Mouse (Mus musculus) yolk sac, embryonic 10.5 days (tissue): ENCODE measurements around the gene Adamts6.

Experiments
- DNase-seq: peaks from one replicate; pipeline ENCODE4 v3.0.0-alpha.2; 2017; ENCODE audit warnings: low spot score

Adamts6 gene

GRCm38 (mm10) chr13:104516766-104517364 is 229.2 kb downstream of the Adamts6 start:
- DNase-seq: no peak

- DNase-seq: no peak
These were observed 230.1 kb downstream of the Adamts6 start for GRCm38 (mm10) chr13:104517638-104518311.

GRCm38 (mm10) chr13:104518312-104519005 is 230.8 kb downstream of the Adamts6 start:
- peak; percentile 82 for DNase-seq

DNA sequence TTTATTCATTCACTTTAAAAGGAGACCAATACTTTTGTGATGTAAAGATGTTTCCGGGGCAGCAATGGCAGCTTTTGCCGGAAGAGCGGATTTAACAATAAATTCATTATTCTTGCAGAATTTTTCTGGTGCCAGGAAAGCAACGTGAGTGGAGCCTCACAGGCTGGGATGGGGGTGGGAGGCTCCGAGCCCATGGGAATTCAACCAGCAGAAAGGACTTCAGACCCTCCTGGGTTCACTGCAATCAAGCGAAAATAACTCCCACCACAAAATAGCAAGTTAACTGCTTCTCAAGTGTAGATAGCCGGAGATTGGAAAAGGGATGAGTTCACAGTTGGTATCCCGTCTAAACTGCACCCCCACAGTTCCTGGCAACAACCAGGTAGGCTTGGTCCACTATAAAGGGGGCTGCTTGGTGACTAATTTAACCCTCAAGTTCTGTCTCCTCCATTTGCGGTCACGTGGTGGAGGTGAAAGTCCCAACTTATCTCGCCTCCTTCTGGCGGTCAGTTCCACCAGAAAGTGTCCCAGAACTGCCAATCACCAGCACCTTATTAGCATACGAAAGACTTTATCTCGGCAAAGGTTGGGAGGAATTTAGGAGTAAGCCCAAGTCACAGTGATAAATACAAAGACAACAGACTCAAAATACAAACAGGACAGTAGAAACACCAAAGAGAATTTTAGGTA is 231.5 kb downstream of the Adamts6 start:
- DNase-seq: no peak

DNA sequence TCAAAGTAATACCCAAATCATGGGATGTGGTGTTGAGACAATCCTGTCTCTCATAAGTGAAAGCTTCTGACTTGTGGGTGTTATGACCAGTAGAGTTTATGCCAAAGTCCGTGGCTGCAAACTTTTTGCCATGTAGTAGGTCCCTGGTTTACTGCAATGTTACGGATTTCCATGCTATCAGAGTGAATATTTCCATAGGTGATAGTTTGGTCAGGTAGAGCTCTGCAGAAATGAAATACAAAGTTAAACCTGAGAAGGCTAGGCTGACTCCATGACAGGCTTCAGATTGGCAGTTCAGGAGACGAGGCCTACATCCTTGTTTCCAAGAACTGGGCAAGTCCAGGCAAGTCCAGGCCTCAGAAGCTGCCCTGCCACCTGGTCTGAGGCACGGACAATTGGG is 232.3 kb downstream of the Adamts6 start:
- no peak for DNase-seq

DNA sequence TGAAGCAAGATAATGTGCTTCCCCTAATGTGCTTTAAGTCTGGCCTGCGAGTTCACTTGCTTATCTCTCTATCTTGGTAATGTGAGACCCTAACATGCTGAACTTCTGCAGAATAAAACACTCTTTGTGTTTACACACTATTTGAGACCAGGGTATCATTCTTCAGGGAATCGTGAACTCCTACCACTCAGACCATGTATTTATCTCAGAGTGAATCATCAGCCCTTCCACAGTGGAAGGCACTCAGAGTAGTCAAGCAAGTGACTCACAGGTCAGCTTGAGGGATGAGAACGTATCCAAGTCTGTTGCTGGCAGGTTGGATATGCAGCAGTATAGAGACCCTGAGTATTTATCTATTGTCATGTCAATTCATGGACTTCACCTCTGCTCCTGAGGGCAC is 232.8 kb downstream of the Adamts6 start:
- no peak for DNase-seq

DNA sequence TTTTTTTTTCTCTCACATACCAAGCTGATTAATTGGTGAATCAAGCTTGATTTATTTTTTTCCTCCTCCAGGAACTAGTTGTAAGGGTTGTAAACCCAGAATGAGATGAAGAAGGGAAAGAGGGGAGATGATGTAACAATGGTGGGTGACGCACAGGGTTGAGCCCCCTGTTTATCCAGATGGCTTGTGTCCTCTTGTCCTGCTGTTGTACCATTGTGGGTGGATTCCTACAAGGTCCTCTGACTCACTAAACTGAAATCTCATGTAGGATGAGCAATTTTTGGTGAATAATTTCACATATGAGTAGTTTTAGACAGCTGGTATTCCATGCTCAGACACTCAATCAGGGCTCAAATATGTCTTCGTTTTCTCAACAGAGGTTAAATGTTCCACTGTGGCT is 233.9 kb downstream of the Adamts6 start:
- no peak for DNase-seq

DNA sequence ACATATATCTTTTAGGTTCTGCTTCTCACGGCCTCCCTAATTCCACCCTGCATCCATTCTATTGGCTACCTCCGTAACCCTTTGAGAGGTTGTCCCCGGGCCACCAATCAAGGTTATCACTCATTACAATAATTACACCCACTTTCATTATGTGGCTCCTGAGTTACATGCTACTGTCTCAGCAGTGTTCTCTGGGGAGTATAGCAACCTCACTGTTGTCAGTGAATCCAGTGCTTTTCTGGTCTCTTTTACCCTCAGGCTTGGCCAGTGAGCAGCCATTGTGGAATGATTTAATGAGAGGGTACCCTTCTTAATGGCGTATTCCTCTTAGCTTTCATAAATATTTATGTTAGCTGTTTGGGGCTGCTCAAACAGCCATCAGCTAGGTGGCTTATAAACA is 238.0 kb downstream of the Adamts6 start:
- no peak for DNase-seq

- DNase-seq: no peak
These were observed 241.6 kb downstream of the Adamts6 start for GRCm38 (mm10) chr13:104529238-104529637.

GRCm38 (mm10) chr13:104531841-104532240 is 244.2 kb downstream of the Adamts6 start:
- no peak for DNase-seq

DNA sequence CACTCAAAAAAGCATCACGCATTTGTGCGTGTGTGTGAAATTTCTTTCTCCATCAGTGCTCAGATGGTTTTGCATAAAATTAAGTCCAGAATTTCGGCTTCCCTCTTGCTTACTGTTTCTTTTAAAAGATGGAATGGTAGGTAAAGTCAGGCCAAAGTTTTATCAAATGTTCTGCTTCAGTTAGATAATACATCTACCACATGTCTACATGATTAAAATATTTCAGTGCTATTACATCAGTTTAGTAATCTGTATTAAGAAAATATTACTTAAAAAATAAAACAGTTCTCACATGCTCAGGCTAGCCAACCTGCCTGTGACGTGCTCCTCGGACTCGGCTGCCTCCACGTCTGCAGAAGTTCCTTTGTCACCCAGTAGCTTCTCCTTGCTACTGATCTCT is 245.1 kb downstream of the Adamts6 start:
- DNase-seq: no peak

GRCm38 (mm10) chr13:104533806-104534495 is 246.3 kb downstream of the Adamts6 start:
- no peak for DNase-seq

DNA sequence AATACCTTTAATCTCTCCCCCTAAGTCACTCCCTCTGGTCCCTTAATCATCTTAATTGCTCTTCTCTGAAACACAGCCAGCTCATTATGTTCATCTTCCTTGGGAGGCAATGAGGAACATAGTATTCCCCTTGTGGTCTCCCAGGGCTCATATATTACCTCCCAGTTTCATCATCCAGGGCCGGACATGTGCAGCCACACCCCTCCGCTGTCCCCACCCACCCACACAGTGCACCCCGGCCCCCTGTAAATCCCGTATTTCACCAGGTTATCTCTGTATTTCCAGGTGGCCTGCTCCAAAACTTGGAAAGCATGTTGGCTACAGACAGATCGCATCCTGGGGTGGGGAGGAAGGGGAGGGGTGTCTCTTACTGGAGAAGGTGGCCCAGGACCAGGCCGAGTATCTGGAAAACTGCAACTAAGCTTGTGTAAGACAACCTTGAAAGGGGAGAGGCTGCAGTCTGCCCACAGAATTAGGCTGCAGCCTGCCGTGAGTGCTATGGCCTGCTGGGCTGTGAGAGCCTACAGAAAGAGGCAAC is 253.3 kb downstream of the Adamts6 start:
- DNase-seq: no peak

DNA sequence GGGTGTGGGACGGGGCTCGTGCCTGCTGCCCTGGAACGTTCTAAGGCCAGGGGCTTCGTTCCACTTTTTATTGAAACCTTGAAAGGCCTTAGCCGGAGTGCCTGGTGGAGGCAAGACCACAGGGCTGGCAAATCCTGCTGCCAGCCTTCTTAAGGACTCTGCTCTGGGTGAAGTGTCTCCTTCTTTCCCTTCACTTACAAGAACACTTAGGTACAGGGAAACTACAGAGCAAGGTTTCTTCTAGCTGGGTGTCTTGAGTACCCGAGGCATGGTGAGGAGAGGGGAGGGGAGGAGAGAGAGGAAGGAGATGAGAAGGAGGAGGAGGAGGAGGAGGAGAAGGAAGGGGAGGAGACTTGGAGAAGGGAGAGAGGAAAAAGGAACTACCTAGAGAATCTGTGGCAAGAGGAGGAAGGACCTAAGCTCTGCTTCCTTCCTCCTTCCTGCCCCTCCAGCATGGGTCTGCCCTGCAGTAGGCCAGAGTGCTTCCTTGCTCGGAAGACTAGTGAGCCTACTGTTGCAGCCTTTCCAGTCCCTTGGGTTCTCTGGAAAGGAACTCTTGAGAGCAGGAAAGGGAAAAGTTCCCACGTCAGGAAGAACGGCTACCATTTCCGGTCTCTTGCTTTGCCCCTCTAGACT is 254.6 kb downstream of the Adamts6 start:
- DNase-seq: no peak

GRCm38 (mm10) chr13:104542759-104543141 is 255.1 kb downstream of the Adamts6 start:
- DNase-seq: no peak
